Mouse (Mus musculus) embryonic facial prominence, embryonic 15.5 days (tissue): Measurements from ENCODE around the gene Ankrd13a. TPM values are rescaled to one million over a fixed set of nuclear protein-coding genes. Genes with fewer than 3 reads are reported as not detected.

Source experiments
- ATAC-seq: fragments of 200-750 bp; cut with Nextera tagmentation; 2 replicates; pipeline ENCODE4 v1.8.0; 2017; ENCODE audit warnings: low read depth, moderate TSS enrichment; ENCODE audit not compliant: insufficient number of reproducible peaks, low FRiP score, low TSS enrichment
- H3K27ac ChIP-seq: fragments of 300-500 bp; sonication (generic); replicated peaks from 2 replicates; pipeline ENCODE4 v1.5.1; 2015; ENCODE audit warnings: mild to moderate bottlenecking, inconsistent platforms
- H3K27me3 ChIP-seq: fragments of 300-500 bp; sonication (generic); 2 replicates; pipeline ENCODE4 v1.6.1; 2015; ENCODE audit warnings: inconsistent platforms
- H3K36me3 ChIP-seq: fragments of 300-500 bp; sonication (generic); 2 replicates; pipeline ENCODE4 v1.6.1; 2015; ENCODE audit warnings: mild to moderate bottlenecking, inconsistent platforms
- H3K4me1 ChIP-seq: fragments of 300-500 bp; sonication (generic); 2 replicates; pipeline ENCODE4 v1.6.1; 2015; ENCODE audit warnings: inconsistent platforms
- H3K4me2 ChIP-seq: fragments of 300-500 bp; sonication (generic); replicated peaks from 2 replicates; pipeline ENCODE4 v1.6.1; 2015; ENCODE audit warnings: mild to moderate bottlenecking, inconsistent platforms
- H3K4me3 ChIP-seq: fragments of 300-500 bp; sonication (generic); replicated peaks from 2 replicates; pipeline ENCODE4 v1.5.1; 2015; ENCODE audit warnings: mild to moderate bottlenecking, inconsistent platforms
- H3K9ac ChIP-seq: fragments of 300-500 bp; sonication (generic); 2 replicates; pipeline ENCODE4 v1.6.1; 2015; ENCODE audit warnings: inconsistent platforms
- H3K9me3 ChIP-seq: fragments of 300-500 bp; sonication (generic); replicated peaks from 2 replicates; pipeline ENCODE4 v1.6.1; 2016; ENCODE audit warnings: inconsistent platforms
- WGBS: fragments of 180-500 bp; shearing (Covaris S2); methylation state at CpG from one replicate; pipeline ENCODE4 v1.1.7; 2015; 5-methylcytosine and 5-hydroxymethylcytosine counted together
- polyA plus RNA-seq: library from polyadenylated mRNA; unstranded; fragments of >200 nt; fragmentation: Nextera tagmentation; extraction: Ambion mirVana; gene quantifications from 2 replicates; pipeline ENCODE4 v1.2.1, GENCODE M21; 2015

Ankrd13a gene
- 54.9 and 57.6 TPM in 2 replicates for polyA plus RNA-seq

DNA sequence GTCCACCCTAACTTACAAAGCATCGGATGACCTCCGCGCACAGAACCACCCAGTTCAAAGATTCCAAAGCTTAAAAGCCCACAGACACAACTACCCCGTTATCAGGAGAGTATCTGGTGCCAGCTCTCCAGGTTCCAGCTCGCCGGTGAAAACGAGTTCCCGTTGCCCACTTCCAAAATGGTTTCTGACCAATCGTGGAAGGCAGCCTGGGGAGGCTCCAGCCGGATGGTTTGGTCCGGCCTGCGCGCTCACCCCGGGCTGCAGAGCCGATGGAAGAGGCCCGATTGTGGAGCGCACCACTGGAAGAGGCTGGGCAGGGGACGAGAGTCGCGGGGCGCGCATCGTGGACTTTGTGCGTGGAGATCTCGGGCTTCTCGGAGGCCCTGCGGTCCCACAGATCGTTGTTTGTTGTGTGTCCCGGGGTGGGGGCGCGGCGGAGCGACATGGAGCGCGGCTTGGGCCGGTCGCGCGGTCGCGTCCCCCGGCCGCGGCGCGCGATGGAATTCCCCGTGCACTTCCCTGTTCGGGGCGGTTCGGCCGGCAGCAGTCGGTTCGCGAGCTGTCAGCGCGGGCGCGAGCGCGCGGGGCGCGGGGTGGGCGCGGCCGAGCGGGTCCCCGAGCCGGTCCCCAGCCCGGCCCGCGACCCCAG lies at the start of gene Ankrd13a:
Gene Ankrd13a, plus strand, starts transcription at position 275 of the 649 bp plus-strand sequence.
- under 1% methylated on average over 73 of the region's 73 CpGs for WGBS
- peak; percentile 87 for ATAC-seq
- no peaks in the 10 kb centered on the region for H3K36me3 ChIP-seq

DNA sequence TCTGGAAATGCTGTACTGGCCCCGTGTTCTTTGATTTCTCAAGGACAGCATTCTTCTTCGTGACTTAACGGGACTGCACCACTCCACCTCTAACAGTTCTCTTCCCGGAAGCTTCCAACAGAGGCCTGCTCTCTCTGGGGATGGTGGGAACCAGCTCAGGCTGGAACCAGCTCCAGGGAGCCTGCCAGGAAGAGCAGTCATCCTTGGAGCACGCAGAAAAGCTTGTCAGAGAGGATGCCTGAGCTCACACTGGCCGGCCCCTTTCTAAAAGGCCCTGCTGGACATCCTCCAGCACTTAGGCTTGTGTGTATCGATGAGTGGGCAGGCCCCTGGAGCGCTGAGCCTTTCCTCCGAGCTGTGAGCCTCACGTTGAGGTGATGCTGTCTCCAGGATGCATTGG lies 46.3 kb upstream of the Ankrd13a start:
- no peaks in the 10 kb centered on the region for H3K4me1 ChIP-seq
- H3K9me3 ChIP-seq = no peaks in the 10 kb centered on the region
- no peak overlapping the region for H3K9ac ChIP-seq
- no peaks in the 10 kb centered on the region for H3K27me3 ChIP-seq
- 85% methylated on average over 10 of the region's 10 CpGs for WGBS
- H3K27ac ChIP-seq = no peak overlapping the region
- ATAC-seq = no peak
- no peak overlapping the region for H3K4me3 ChIP-seq
- no peak overlapping the region for H3K4me2 ChIP-seq
- peaks cover 69% of the 10 kb centered on the region for H3K36me3 ChIP-seq

More for the DNA sequence above, at the start of gene Ankrd13a:
- H3K4me3 ChIP-seq = peak within 1 kb of the TSS; percentile 99
- peak within 1 kb of the TSS; percentile 87 for H3K4me2 ChIP-seq
- no peaks in the 10 kb centered on the region for H3K9me3 ChIP-seq
- H3K4me1 ChIP-seq = peaks cover 23% of the 10 kb centered on the region
- no peaks in the 10 kb centered on the region for H3K27me3 ChIP-seq
- H3K27ac ChIP-seq = peak within 1 kb of the TSS; percentile 95
- H3K9ac ChIP-seq = peak within 1 kb of the TSS; percentile 91

DNA sequence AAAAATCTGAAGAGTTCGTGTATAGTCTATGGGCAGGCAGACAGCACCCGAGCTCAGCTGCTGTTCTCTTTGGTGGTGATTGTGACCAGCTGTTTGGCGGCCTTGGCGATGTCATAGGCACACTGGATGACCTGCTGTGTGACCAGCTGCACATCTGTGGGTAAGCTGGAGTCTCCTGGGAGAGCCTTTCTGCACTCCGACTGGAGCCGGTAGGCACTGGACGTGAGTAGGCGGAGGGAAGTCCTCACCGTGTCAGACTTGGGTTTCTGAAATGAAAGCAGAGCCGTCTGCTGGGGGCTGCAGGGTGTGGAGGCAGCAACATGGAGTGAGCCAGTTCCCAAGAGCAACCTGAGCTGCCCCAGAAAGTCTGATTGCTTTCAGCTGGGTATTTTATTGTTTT lies 44.3 kb upstream of the Ankrd13a start:
- Histone ChIP-seq H3K4me2 (no peak overlapping the region), H3K4me3 (no peak overlapping the region), H3K27ac (no peak overlapping the region), H3K27me3 (no peaks in the 10 kb centered on the region), H3K9ac (no peak overlapping the region), H3K9me3 (no peaks in the 10 kb centered on the region), H3K4me1 (no peaks in the 10 kb centered on the region), H3K36me3 (peaks cover 72% of the 10 kb centered on the region)
- 46% methylated on average over 10 of the region's 10 CpGs for WGBS
- no peak for ATAC-seq

DNA sequence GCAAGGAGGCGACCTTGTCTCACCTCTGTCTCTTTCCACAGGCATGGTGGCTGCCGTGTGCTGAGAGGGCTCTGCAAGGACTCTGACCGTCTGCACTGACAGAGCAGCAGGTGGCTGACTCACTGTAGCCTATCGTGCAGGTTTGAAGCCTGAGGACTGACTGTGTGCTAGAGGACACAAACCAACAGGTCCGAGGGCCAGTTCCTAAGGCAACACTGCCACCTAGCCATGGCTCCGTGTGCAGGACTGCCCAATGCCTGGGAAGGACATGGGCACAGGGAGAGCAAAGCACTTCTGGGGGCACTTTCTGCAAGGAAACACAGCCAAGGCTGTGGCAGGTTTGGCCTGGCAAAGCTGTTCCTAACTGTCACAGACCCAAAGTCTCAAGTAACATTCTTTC lies 43.0 kb upstream of the Ankrd13a start:
- Histone ChIP-seq H3K9me3 (no peaks in the 10 kb centered on the region), H3K36me3 (peaks cover 81% of the 10 kb centered on the region), H3K9ac (no peak overlapping the region), H3K4me3 (no peak overlapping the region), H3K4me2 (no peak overlapping the region), H3K4me1 (no peaks in the 10 kb centered on the region), H3K27ac (no peak overlapping the region), H3K27me3 (no peaks in the 10 kb centered on the region)
- 72% methylated on average over 6 of the region's 6 CpGs for WGBS
- ATAC-seq = no peak

DNA sequence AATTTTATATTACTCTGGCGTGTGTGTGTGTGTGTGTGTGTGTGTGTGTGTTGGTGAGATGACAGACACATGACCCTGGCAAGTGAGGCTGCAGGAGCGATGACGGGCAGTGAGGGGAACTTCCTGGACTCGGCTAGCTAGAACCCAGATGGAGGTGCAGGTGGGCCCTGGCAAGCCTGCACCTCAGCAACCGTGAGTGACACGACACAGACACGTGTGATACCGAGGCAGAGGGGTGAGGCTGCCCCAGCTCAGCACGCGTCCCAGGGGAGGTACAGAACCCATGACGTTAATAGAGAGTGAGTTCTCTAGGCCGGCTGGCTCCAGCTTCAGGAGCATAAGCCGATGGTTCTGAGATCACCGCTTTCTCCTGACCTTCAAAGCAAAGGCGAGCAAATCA lies 42.5 kb upstream of the Ankrd13a start:
- 84% methylated on average over 15 of the region's 15 CpGs for WGBS
- Histone ChIP-seq H3K36me3 (peaks cover 86% of the 10 kb centered on the region), H3K4me1 (no peaks in the 10 kb centered on the region), H3K9ac (no peak overlapping the region), H3K4me2 (no peak overlapping the region), H3K27ac (no peak overlapping the region), H3K4me3 (no peak overlapping the region), H3K27me3 (no peaks in the 10 kb centered on the region), H3K9me3 (no peaks in the 10 kb centered on the region)
- no peak for ATAC-seq

DNA sequence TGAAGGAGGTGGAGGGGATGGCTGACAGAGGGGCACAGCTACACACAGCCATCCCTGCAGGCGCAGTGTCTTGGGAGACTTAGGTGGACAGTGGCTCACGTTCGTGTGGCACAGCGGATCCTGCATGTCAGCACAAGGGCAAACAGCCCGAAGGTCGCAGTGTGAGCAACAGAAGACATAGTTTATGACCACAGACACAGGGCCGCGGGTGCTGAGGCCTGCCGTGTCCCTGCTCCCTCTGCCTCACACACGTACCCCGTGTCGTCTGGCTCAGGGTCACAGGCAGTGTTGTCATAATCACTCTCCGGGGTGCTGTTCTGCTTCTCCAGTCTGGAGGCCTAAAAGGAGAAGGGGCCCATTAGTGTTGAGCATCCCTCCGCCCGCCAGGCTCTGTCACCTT lies 40.9 kb upstream of the Ankrd13a start:
- Histone ChIP-seq H3K27me3 (no peaks in the 10 kb centered on the region), H3K9ac (no peak overlapping the region), H3K4me2 (no peak overlapping the region), H3K27ac (no peak overlapping the region), H3K4me1 (no peaks in the 10 kb centered on the region), H3K36me3 (peaks cover 87% of the 10 kb centered on the region), H3K9me3 (no peaks in the 10 kb centered on the region), H3K4me3 (no peak overlapping the region)
- no peak for ATAC-seq
- 93% methylated on average over 15 of the region's 15 CpGs for WGBS

DNA sequence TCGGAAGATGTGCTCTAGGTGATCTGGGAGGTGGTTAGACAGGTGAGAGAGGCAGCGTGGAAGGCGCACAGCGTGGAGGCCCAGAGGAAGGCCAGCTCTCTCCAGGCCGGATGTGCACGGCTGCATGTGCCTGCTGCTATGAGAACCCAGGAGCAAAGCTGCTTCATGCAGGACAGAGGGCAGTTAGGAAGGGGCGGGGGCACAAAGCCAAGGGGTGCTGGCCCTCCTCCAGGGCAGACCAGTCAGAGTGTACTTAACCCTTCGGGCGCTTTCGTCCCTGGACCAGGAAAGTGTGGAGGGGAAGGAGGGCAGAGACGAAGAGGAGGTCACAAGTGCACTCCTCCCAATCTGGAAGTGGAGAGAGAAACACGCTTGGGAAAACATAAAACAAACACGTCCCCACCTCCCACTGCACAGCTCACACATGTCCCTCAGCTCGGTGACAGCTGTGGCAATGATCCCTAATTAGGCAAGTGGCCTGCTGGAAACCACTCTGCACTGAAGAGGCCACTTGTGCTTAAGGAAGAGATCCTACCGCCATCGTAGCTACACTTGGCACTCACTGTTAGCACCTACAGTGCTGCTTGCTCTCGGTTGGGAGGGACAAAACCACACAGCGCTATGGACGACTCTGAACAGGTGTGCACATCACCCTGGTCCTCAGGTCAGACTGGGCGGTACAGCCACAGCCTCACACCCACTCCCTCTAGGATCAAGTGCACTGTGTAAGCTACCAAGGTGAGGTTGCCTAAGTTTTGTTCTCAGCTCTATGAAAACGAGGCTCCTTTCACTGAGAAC lies 37.2 kb upstream of the Ankrd13a start:
- 0 out of 2 replicates have a peak, but pooled peaks cover 7% of the 10 kb centered on the region for H3K4me1 ChIP-seq

DNA sequence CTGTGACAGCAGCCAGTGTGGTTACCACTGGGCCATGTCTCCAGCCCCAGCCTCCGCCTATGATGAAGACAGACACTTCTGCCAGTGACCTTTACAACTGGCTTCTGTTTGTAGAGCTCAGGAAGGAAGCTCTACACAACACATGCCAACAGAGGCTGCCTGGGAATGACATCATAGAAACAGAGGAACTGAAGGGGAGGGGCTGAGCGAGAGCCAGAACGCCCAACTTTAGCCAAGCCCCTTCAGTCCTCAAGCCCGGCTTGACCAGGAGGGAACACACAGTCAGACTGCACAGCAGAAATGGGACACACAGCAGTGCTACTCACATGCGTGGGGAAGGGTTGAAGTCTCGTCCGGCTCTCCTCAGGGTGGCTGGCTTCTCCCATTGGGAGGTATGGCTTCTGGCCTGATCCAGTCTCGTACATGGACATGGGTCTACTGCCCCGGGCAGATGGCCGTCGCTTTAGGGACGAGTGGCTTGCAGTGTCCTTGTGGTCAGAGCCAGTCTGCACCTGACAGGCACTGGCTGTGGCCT lies 35.7 kb upstream of the Ankrd13a start:
- 0 out of 2 replicates have a peak, but pooled peaks cover 7% of the 10 kb centered on the region for H3K4me1 ChIP-seq
- WGBS = 73% methylated on average over 12 of the region's 12 CpGs
- H3K4me3 ChIP-seq = no peak overlapping the region
- peaks cover 79% of the 10 kb centered on the region for H3K36me3 ChIP-seq
- H3K4me2 ChIP-seq = no peak overlapping the region
- no peaks in the 10 kb centered on the region for H3K9me3 ChIP-seq
- no peak overlapping the region for H3K9ac ChIP-seq
- peak overlapping the region; percentile 8; the same call in 1 of the 2 replicates for H3K27ac ChIP-seq
- no peaks in the 10 kb centered on the region for H3K27me3 ChIP-seq
- peak; percentile 29; the same call in 1 of the 2 replicates for ATAC-seq

More for the DNA sequence above, 37.2 kb upstream of the Ankrd13a start:
- no peak overlapping the region for H3K4me3 ChIP-seq
- H3K9me3 ChIP-seq = no peaks in the 10 kb centered on the region
- no peak overlapping the region for H3K27ac ChIP-seq
- no peaks in the 10 kb centered on the region for H3K27me3 ChIP-seq
- ATAC-seq = 0 out of 2 replicates have a peak, but pooled peaks have one; percentile 19
- WGBS = 80% methylated on average over 21 of the region's 21 CpGs
- H3K4me2 ChIP-seq = no peak overlapping the region
- H3K9ac ChIP-seq = no peak overlapping the region
- peaks cover 78% of the 10 kb centered on the region for H3K36me3 ChIP-seq

DNA sequence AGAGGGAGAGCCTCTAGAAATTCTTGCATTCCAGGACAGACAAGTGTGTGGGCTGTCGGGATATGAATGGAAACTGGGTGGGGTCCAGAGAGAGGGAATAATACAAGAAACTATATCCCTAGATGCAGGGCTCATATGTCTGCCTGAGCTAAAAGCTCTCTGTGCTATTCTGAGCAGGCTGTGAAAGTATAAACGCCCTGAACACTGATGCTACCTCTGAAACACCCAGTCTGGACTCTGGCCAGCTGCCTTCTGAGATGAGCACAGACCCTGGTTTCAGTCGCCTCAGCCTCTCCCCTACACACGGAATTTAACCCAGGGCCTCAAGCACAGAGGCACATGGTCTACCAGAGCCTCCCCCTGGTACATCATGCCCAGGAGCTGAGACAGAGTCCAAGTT lies 33.9 kb upstream of the Ankrd13a start:
- 0 out of 2 replicates have a peak, but pooled peaks cover 7% of the 10 kb centered on the region for H3K4me1 ChIP-seq
- H3K9me3 ChIP-seq = no peaks in the 10 kb centered on the region
- H3K27me3 ChIP-seq = no peaks in the 10 kb centered on the region
- H3K27ac ChIP-seq = peak overlapping the region; percentile 22; the same call in 1 of the 2 replicates
- H3K9ac ChIP-seq = no peak overlapping the region
- H3K4me3 ChIP-seq = no peak overlapping the region
- 47% methylated on average over 4 of the region's 4 CpGs for WGBS
- ATAC-seq = peak; percentile 48; the same call in 1 of the 2 replicates
- H3K4me2 ChIP-seq = no peak overlapping the region
- peaks cover 89% of the 10 kb centered on the region for H3K36me3 ChIP-seq

DNA sequence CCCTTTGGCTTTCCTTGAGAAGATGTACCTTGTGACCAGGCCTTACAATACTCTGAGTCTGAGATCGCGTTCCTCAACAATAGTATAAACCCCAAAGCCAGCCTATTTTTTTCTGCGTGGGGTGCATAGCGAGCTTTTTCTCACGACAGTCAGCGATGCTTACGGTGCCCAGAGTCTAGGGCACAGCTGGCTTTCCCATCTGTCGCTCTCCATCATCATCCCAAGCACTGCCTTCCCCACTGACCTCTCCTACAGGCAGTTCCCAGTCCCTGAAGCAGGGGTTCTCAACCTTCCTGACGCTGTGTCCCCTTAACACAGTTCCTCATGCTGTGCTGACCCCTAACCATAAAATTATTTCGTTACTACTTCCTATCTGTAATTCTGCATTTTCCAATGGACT lies 31.9 kb upstream of the Ankrd13a start:
- Histone ChIP-seq H3K9me3 (no peaks in the 10 kb centered on the region), H3K36me3 (peaks cover 80% of the 10 kb centered on the region), H3K4me3 (no peak overlapping the region), H3K4me2 (no peak overlapping the region), H3K27ac (no peak overlapping the region), H3K27me3 (no peaks in the 10 kb centered on the region), H3K4me1 (0 out of 2 replicates have a peak, but pooled peaks cover 7% of the 10 kb centered on the region), H3K9ac (no peak overlapping the region)
- WGBS = 84% methylated on average over 10 of the region's 10 CpGs
- no peak for ATAC-seq

DNA sequence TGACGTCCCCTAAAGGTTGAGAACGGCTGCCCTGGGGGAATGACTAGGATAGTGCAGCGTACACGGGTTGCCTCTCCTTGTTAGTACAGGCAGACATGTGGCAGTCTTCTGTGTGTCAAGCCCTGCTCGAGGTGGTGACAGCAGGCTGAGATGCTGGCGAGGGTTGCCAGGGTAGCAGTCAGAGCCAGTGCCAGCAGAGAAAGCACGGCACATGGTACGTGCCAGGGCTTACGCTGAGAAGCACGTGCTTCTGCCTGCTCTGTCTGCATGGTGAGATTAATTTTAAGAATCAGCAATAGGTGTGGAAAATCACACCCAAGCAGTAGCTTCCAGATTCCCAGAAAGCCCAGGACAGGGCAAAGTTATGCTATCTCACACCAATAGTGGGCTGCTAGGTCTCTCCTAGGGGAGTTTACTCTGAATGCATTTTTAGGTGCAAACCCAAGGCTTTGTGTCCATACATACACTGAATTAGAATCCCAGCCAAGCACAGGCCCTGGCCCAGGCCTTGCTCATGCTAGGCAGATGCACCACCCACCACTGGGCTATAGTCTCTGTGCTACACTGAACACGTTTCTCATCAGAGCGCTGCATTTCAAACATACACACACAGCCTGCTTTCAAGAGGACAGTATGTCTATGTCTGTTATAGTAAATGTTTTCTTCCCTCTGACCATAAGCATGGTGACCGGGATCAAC lies 31.3 kb upstream of the Ankrd13a start:
- ATAC-seq = no peak
- Histone ChIP-seq H3K27ac (no peak overlapping the region), H3K4me1 (0 out of 2 replicates have a peak, but pooled peaks cover 7% of the 10 kb centered on the region), H3K27me3 (no peaks in the 10 kb centered on the region), H3K36me3 (peaks cover 80% of the 10 kb centered on the region), H3K9ac (no peak overlapping the region), H3K4me3 (no peak overlapping the region), H3K4me2 (no peak overlapping the region), H3K9me3 (no peaks in the 10 kb centered on the region)
- whole genome bisulfite sequencing = 85% methylated on average over 13 of the region's 13 CpGs
